Mouse (Mus musculus) ovary, adult 18-20 months (tissue): ENCODE results near the gene Gm20518.
A peak's percentile ranks its signal among the peaks of the same experiment; 100 is the strongest.

Experiments used
- DNase-seq: peaks from one replicate; pipeline ENCODE4 v3.0.0; 2022; ENCODE audit warnings: low spot score, mixed read lengths

Gene Gm20518

GRCm38 (mm10) chr16:17891567-17891959 is at the start of gene Gm20518:
Gm20518 (minus strand) TSS chr16:17891671.
- DNase-seq = peak; percentile 96

- DNase-seq = no peak
These were observed 47.8 kb upstream of the Gm20518 start for GRCm38 (mm10) chr16:17939255-17939751.

- DNase-seq = no peak
These were observed 47.4 kb upstream of the Gm20518 start for GRCm38 (mm10) chr16:17938821-17939220.

DNA sequence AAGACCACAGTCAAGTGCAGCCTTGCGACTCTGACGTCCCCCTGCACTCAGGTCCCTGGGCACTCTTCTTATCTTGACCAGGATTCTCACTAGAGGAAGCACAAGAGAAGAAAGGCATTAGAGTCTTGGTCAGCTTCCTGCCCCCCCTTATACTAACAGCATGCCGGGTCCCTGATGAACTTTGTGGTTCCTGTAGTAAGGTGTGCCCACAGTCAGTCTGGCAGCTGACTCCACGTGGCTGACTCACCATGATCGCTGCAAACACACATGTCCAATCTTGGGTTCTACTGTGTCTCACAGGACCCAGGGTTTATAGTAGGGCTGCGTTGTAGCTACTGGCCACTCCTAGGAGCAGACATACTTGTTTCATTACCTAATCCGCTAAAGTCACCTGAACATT is 46.7 kb upstream of the Gm20518 start:
- DNase-seq = no peak

DNA sequence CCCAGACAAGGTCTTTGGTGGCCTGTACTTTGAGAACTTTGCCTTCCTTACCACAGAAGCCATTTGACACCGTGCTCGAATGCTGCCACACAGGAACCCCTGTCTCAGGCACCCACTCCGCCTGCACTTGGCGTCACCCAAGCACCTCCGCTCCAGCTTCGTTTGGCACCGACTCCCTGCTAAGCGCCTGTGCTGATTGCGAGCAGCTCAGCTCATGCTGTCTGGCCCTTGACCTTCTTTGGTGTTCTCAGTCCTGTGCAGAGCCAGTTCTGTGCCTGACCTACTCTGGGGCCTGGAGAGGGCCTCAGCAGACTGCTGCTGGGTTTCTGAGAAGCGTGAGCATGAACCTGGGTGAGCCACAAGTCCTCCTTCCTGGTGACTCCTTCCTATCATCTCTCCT is 45.3 kb upstream of the Gm20518 start:
- no peak for DNase-seq

DNA sequence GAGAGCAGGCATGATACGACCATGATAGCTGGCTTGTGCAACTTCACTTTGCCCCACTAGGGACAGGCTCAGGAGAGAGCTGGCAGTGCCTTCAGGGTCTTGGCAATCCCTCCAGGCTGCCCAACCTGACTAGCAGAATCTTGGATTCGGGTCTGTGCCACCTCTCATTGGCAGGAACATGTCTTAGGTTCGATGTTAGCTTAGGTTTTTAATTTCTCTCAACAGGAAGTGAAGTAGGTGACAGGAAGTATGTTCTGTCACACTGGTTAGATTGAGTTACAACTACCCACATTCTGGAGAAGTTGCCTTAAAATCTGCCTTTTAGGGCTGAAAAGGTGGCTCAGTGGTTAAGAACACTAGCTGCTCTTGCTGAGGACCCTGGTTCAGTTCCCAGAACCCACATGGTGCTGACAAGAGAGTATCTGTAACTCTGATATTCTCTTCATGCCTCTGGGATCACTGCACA is 43.0 kb upstream of the Gm20518 start:
- no peak for DNase-seq

GRCm38 (mm10) chr16:17933594-17934444 is 42.3 kb upstream of the Gm20518 start:
- DNase-seq = no peak

DNA sequence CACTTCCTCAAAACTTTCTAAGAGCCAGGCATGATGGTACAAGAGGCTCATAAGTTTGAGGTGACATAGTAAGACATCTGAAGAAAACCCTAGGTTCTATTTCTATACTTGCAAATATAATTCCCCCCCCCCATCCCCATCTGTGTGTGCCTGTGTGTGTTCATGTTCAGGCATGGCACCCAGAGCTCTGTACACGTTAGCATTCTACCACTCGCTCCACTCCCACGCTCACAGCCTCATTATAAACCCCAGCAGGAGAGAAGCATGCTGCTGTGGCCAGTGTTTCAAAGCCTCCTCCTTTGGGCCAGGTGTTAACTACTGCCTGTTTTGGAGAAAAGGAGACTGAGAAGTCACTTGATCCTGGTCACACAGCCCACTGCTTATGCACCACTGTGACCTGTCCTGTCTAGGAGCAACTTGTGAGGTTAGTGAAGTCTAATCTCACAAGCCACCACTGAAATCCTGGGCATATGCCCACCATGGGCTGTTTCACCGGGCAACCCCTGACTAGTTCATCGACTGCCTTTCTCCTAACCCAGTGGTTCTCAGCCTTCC is 40.5 kb upstream of the Gm20518 start:
- no peak for DNase-seq

- DNase-seq = no peak
These were observed 38.2 kb upstream of the Gm20518 start for GRCm38 (mm10) chr16:17929631-17930030.

- DNase-seq = no peak
These were observed 37.7 kb upstream of the Gm20518 start for GRCm38 (mm10) chr16:17929211-17929610.

- DNase-seq = peak; percentile 75
These were observed 37.2 kb upstream of the Gm20518 start for GRCm38 (mm10) chr16:17928627-17929104.

DNA sequence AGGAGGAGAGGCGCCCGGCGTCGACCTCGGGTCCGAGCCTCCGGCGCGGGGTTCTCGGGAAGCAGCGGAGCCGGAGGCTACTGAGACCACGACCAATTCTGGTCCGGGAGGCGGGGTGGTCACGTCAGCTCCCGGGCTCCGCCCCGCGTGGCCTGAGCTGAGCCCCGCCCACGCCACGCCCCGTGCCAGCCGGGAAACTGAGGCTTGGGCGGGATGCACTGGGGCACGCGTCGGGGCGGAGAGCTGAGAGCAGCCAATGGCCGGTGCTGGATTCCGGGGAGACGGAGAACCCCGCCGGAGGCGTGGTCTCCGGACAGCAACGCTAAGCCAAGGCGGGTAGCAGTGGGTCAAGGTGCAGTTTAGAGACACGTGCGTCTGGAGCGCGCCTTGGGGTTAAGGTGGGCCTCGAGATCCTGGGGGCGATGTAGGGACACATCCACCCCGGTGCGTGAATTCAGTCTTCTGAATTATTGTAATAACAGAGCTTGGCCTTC is 36.7 kb upstream of the Gm20518 start, which contains the start of gene Slc25a1:
TSS of gene Slc25a1 (minus strand) at position 133 of the 494 bp plus-strand sequence.
- DNase-seq = peak; percentile 73

- DNase-seq = peak; percentile 28
These were observed 36.0 kb upstream of the Gm20518 start for GRCm38 (mm10) chr16:17927351-17928082.

GRCm38 (mm10) chr16:17922163-17922538 is 30.7 kb upstream of the Gm20518 start:
- no peak for DNase-seq

GRCm38 (mm10) chr16:17921325-17922162 is 30.1 kb upstream of the Gm20518 start:
- DNase-seq = peak; percentile 88

DNA sequence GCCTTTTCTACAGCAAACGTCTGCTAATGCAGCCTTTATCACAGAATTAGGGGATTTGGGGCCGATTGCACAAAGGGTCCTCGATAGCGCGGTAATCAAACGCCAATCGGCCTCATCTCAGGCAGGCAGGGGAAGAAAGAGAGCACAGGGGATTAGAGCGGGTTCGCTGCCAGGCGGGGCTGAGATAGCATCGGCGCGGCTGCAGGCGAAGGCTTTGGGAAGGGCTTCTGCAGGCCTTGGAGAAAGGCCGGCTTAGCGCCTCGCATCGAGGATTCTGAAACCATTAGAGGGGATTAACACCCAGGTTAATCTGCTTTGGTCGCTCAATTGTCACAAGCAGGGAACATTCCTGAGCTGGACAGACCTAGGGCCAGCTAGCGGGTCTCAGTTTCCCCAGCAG is 29.1 kb upstream of the Gm20518 start:
- DNase-seq = no peak

DNA sequence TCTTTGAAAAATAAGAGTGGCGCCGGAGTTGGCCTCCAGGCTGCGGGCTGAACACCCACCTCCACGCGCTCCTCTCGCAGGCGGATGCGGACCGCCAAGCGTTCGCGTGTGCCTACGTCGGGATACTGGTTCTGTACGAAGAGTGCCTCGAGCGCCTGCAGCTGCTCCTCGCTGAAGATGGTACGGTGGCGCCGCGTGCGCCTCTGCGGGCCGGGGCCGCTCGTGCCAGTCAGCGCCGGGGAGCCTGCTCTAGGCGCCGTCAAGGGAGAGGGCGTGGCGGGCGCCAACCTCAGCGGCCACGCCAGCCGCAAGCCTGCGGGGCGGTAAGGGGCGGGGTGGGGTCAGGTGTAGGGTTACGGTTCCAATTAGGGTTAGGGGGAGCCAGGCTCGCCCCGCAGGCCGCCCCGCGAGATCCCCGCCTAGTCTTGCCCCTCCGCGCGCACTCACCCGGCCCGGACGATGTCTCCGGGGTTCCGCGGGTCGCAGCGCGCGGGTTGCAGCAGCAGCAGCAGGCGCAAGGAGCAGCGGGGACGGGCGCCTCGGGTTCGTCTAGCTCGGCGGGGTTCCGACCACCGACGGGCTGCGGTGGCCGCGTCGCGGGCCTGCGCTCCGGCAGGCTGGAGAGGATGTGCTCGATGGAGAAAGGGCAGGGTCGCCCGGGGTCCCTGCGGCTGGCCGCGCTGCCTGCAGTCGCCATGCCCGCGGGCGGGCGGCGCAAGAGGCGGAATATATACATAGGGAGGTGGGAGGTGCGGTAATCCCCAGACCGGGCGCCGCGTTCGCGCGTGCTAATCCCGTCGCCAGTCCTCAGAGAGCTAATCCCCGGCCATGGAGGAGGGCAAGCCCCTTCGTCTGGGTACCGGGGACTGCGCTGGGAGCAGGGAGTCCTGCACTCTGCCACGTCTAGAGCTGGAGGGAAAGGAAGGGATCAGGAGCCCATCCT is 23.1 kb upstream of the Gm20518 start, which contains the start of gene Gsc2:
TSS of gene Gsc2 (minus strand) at position 753 of the 943 bp plus-strand sequence.
- DNase-seq = no peak

- DNase-seq = peak; percentile 88
These were observed 19.7 kb upstream of the Gm20518 start, which contains the start of gene Ess2 for GRCm38 (mm10) chr16:17911052-17911595. Ess2 (minus strand) TSS chr16:17911348.

DNA sequence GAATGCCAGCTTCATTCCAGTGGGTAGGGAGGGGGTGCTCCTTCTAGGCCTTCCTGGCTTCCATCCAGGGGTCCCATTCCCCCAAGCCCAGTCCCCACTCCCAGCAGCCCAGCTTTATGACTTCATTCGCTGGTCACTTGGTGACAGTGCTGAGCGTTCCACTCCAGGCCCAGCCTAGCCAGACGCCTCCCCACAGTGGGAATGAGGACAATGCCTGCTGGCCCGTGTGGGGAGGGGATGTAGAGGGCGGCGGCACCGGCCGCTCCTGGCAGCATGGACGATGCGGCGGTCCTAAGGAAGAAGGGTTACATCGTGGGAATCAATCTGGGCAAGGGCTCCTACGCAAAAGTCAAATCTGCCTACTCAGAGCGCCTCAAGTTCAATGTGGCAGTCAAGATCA is 7.0 kb upstream of the Gm20518 start, which contains the start of the genes Dgcr2 and Tssk2:
TSS of gene Dgcr2 (minus strand) at position 101 of the 400 bp plus-strand sequence.
TSS of gene Tssk2 (plus strand) at position 176 of the 400 bp plus-strand sequence.
- DNase-seq = no peak
